Mouse (Mus musculus): Measurements from ENCODE around the gene Borcs8.

DNA sequence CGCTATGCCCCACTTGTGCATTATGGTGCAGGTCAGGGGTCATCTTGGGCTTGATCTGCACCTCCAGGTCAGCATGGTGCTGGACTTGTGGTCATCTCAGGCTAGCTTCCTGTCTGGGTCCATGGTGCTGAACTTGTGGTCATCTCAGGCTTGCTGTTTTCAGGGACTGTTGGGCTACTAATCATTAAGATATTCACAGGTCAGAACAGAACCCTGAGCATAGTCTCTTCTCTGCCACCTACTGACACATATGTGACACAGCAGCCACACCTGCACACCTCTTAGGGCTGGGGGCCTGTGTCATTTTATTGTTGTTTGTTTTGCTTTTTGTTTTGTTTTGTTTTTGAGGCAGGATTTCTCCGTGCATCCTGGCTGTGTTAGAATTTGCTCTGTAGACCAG lies 16.4 kb upstream of the Borcs8 start:
- peak; percentile 65 for TF ChIP-seq CTCF (IDR thresholded peaks at IDR 0.05; ENCODE audit: low read depth)
- TF ChIP-seq EP300 (IDR thresholded peaks at IDR 0.05; ENCODE audit: low read depth), result no peak

Measured in liver, embryonic 14.5 days (tissue).